Mouse (Mus musculus): ENCODE results near the gene Sema6b.
A peak's percentile ranks its signal among the peaks of the same experiment; 100 is the strongest.

GRCm38 (mm10) chr17:56098711-56099572, 41.2 kb downstream of the Sema6b start:
- TF ChIP-seq POLR2A (IDR thresholded peaks at IDR 0.05; ENCODE audit: borderline replicate concordance, extremely low read depth, insufficient read depth, insufficient read length, poor library complexity, severe bottlenecking) (no peak), CTCF (IDR thresholded peaks at IDR 0.05; ENCODE audit: borderline replicate concordance, extremely low read depth, insufficient read depth, insufficient read length) (0 out of 2 replicates have a peak, but pooled peaks have one; percentile 2)
